Mouse (Mus musculus) intestine, embryonic 15.5 days (tissue): ENCODE measurements around the gene Cxcl5. TPM values are rescaled to one million over a fixed set of nuclear protein-coding genes. Genes with fewer than 3 reads are reported as not detected.

Source experiments
- ATAC-seq: fragments of 200-750 bp; cut with Nextera tagmentation; 2 replicates; pipeline ENCODE4 v1.8.0; 2017; ENCODE audit warnings: moderate TSS enrichment, moderate library complexity
- H3K27ac ChIP-seq: fragments of 300-500 bp; sonication (generic); 2 replicates; pipeline ENCODE4 v1.5.1; 2015; ENCODE audit warnings: mild to moderate bottlenecking, inconsistent platforms
- H3K27me3 ChIP-seq: fragments of 300-500 bp; sonication (generic); replicated peaks from 2 replicates; pipeline ENCODE4 v1.6.1; 2015; ENCODE audit warnings: inconsistent platforms
- H3K36me3 ChIP-seq: fragments of 300-500 bp; sonication (generic); 2 replicates; pipeline ENCODE4 v1.6.1; 2015; ENCODE audit warnings: inconsistent platforms
- H3K4me1 ChIP-seq: fragments of 300-500 bp; sonication (generic); replicated peaks from 2 replicates; pipeline ENCODE4 v1.6.1; 2015; ENCODE audit warnings: inconsistent platforms
- H3K4me2 ChIP-seq: fragments of 300-500 bp; sonication (generic); replicated peaks from 2 replicates; pipeline ENCODE4 v1.6.1; 2015; ENCODE audit warnings: mild to moderate bottlenecking, inconsistent platforms
- H3K4me3 ChIP-seq: fragments of 300-500 bp; sonication (generic); replicated peaks from 2 replicates; pipeline ENCODE4 v1.5.1; 2015; ENCODE audit warnings: inconsistent platforms
- H3K9ac ChIP-seq: fragments of 300-500 bp; sonication (generic); 2 replicates; pipeline ENCODE4 v1.6.1; 2015; ENCODE audit warnings: inconsistent platforms
- H3K9me3 ChIP-seq: fragments of 300-500 bp; sonication (generic); 2 replicates; pipeline ENCODE4 v1.6.1; 2016; ENCODE audit warnings: inconsistent platforms
- WGBS: fragments of 180-500 bp; shearing (Covaris S2); methylation state at CpG from one replicate; pipeline ENCODE4 v1.1.7; 2015; 5-methylcytosine and 5-hydroxymethylcytosine counted together
- polyA plus RNA-seq: library from polyadenylated mRNA; unstranded; fragments of >200 nt; fragmentation: Nextera tagmentation; extraction: Ambion mirVana; gene quantifications from 2 replicates; pipeline ENCODE4 v1.2.1, GENCODE M21; 2015

The Cxcl5 gene
- polyA plus RNA-seq, result 0.24 and 0.38 TPM in 2 replicates

DNA sequence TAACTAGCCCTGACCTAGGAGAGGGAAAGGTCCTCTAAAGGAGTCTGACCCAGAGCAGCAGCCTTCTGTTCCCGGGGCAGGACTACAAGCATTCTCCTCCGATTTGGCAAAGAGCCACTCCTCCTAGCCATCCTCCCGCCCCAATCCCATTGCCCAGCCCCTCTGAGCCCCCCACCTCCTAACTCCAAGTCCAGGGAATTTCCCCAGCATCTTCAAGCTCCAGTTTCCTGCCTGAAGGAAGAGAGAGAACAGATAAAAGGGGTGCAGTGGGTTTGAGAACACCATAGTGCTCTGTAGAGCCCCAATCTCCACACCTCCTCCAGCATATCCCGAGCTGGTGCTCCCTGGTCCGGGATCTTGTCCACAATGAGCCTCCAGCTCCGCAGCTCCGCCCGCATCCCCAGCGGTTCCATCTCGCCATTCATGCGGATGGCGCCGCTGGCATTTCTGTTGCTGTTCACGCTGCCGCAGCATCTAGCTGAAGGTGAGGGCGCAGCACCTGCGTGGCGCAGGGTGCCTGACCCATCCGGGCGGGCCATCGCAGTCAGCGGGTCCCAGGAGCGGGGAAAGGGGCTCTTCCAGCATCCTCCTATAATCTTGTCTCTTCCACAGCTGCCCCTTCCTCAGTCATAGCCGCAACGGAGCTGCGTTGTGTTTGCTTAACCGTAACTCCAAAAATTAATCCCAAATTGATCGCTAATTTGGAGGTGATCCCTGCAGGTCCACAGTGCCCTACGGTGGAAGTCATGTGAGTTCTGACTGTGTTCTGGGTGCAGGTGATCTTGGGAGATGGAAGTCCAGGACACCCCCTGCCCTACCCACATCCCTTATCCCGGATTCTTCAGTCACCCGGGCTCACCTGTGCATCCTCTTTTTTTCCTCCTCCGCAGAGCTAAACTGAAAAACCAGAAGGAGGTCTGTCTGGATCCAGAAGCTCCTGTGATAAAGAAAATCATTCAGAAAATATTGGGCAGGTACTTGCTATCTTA is at the start of gene Cxcl5:
Cxcl5 (plus strand) TSS at position 284 of the 989 bp plus-strand sequence.
- Histone ChIP-seq H3K4me2 (peak within 1 kb of the TSS; percentile 88), H3K4me3 (peak within 1 kb of the TSS; percentile 36), H3K9me3 (no peaks in the 10 kb centered on the region), H3K27ac (no peak within 1 kb of the TSS), H3K27me3 (peaks cover 10% of the 10 kb centered on the region), H3K9ac (peak within 1 kb of the TSS; percentile 31; the same call in 1 of the 2 replicates), H3K4me1 (peaks cover 18% of the 10 kb centered on the region), H3K36me3 (no peaks in the 10 kb centered on the region)
- ATAC-seq, result peak; percentile 51
- 3% methylated on average over 32 of the region's 32 CpGs for WGBS

GRCm38 (mm10) chr5:90711409-90711808 is 47.8 kb upstream of the Cxcl5 start:
- H3K27me3 ChIP-seq, result no peaks in the 10 kb centered on the region
- no peak for ATAC-seq
- no peaks in the 10 kb centered on the region for H3K36me3 ChIP-seq
- H3K4me2 ChIP-seq, result no peak overlapping the region
- H3K27ac ChIP-seq, result no peak overlapping the region
- no peak overlapping the region for H3K9ac ChIP-seq
- WGBS, result 70% methylated on average over 2 of the region's 2 CpGs
- H3K4me3 ChIP-seq, result no peak overlapping the region
- no peaks in the 10 kb centered on the region for H3K9me3 ChIP-seq
- H3K4me1 ChIP-seq, result no peaks in the 10 kb centered on the region

DNA sequence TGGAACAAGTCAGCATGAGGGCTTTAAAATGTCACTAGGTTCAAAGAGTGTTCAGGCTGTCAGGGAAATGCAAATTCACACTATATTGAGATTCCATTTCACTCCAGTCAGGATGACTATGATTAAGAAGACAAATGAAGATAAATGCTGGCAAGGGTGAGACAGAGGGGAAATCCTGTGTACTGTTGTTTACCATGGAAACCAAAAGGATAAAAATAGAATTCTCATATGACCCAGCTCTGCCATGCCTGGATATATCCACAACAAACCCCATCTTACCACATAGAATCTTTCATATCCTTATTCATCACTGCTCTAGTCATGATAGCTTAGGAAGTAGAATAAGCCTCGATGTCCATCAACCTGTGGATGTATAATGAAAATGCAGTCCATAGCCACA is 41.2 kb upstream of the Cxcl5 start:
- no peak overlapping the region for H3K4me2 ChIP-seq
- WGBS, result 89% methylated on average over 1 of the region's 1 CpGs

DNA sequence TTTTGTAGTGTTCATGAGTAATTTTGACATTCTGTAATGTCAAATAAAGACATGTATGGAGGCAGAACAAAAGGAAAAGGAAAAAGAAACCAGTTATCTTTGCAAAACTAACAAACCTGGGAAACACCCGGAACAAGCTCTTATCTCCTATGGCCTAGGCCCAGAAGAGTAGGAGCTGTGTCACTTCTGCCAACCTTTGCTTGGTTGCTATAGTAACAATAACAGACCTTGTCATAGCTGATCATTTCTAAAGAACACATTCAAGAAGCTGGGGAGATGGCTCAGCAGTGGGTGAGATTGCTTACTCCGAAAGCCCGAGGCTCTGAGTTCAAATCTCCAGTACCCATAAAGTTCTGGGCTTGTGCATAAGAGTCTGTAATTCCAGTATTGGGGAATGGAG is 36.5 kb upstream of the Cxcl5 start:
- Histone ChIP-seq H3K9ac (no peak overlapping the region), H3K27ac (no peak overlapping the region), H3K36me3 (no peaks in the 10 kb centered on the region), H3K4me1 (no peaks in the 10 kb centered on the region), H3K4me3 (no peak overlapping the region), H3K4me2 (no peak overlapping the region), H3K27me3 (no peaks in the 10 kb centered on the region), H3K9me3 (no peaks in the 10 kb centered on the region)
- 89% methylated on average over 3 of the region's 3 CpGs for WGBS
- ATAC-seq, result no peak

More for the DNA sequence above, 41.2 kb upstream of the Cxcl5 start:
- no peak for ATAC-seq
- no peaks in the 10 kb centered on the region for H3K36me3 ChIP-seq
- H3K9me3 ChIP-seq, result no peaks in the 10 kb centered on the region
- no peak overlapping the region for H3K4me3 ChIP-seq
- no peaks in the 10 kb centered on the region for H3K27me3 ChIP-seq
- no peak overlapping the region for H3K9ac ChIP-seq
- H3K4me1 ChIP-seq, result no peaks in the 10 kb centered on the region
- H3K27ac ChIP-seq, result no peak overlapping the region

DNA sequence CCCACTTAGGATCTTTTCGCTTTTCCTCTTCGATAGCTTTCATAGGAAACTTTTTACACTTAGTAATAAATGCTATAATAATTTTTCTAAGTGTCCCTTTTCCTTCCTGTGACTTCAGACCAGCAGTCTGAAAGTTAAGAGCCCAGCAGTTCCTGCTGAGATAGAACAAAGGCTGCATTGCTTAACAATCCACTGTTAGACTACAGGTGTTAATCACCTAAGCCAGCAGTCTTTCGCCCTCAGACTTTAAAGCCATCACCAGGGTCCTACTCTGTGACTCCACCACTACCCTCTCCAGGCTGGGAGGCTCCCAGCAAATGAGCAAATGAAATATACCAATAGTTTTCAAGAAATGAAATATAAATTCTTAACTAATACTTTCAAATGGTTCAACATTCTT is 30.9 kb upstream of the Cxcl5 start:
- ATAC-seq, result no peak
- 32% methylated on average over 3 of the region's 3 CpGs for WGBS

GRCm38 (mm10) chr5:90731480-90731879 is 27.7 kb upstream of the Cxcl5 start:
- Histone ChIP-seq H3K4me1 (no peaks in the 10 kb centered on the region), H3K9ac (no peak overlapping the region), H3K4me3 (no peak overlapping the region), H3K36me3 (no peaks in the 10 kb centered on the region), H3K27me3 (no peaks in the 10 kb centered on the region), H3K4me2 (no peak overlapping the region), H3K9me3 (no peaks in the 10 kb centered on the region), H3K27ac (no peak overlapping the region)
- 65% methylated on average over 4 of the region's 4 CpGs for WGBS
- no peak for ATAC-seq

More for the DNA sequence above, 30.9 kb upstream of the Cxcl5 start:
- H3K4me1 ChIP-seq, result no peaks in the 10 kb centered on the region
- no peak overlapping the region for H3K27ac ChIP-seq
- no peaks in the 10 kb centered on the region for H3K36me3 ChIP-seq
- H3K9ac ChIP-seq, result no peak overlapping the region
- H3K27me3 ChIP-seq, result no peaks in the 10 kb centered on the region
- H3K4me3 ChIP-seq, result no peak overlapping the region
- H3K4me2 ChIP-seq, result no peak overlapping the region
- no peaks in the 10 kb centered on the region for H3K9me3 ChIP-seq

DNA sequence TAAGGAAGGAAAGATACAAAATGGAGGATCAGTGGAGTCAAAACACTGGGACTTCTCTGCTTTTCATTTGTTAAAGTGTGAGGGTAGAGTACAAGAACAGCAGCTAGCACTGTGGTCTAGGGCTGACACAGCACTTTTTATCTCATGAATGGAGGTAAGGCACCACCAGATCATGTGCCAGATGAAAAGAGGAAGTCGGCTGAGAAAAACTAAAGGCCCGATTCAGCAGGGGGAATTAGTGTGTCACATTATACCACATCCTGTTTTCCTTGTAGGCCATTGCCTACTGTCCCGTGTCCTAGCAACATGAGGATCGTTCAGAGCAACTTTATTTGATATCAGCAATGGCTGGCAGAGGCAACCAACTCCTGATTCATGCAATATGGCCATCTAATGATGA is 17.1 kb upstream of the Cxcl5 start:
- H3K36me3 ChIP-seq, result no peaks in the 10 kb centered on the region
- H3K27ac ChIP-seq, result no peak overlapping the region
- H3K9ac ChIP-seq, result no peak overlapping the region
- H3K4me3 ChIP-seq, result no peak overlapping the region
- no peak overlapping the region for H3K4me2 ChIP-seq
- no peak for ATAC-seq
- no peaks in the 10 kb centered on the region for H3K9me3 ChIP-seq
- no peaks in the 10 kb centered on the region for H3K4me1 ChIP-seq
- WGBS, result 74% methylated on average over 4 of the region's 4 CpGs
- H3K27me3 ChIP-seq, result no peaks in the 10 kb centered on the region

- no peak overlapping the region for H3K27ac ChIP-seq
- 96% methylated on average over 1 of the region's 1 CpGs for WGBS
- H3K4me2 ChIP-seq, result no peak overlapping the region
- no peak for ATAC-seq
- no peaks in the 10 kb centered on the region for H3K27me3 ChIP-seq
- H3K4me1 ChIP-seq, result peaks cover 8% of the 10 kb centered on the region
- no peak overlapping the region for H3K9ac ChIP-seq
- H3K9me3 ChIP-seq, result no peaks in the 10 kb centered on the region
- no peak overlapping the region for H3K4me3 ChIP-seq
- no peaks in the 10 kb centered on the region for H3K36me3 ChIP-seq
Measured at GRCm38 (mm10) chr5:90753934-90754333, 5.2 kb upstream of the Cxcl5 start.

DNA sequence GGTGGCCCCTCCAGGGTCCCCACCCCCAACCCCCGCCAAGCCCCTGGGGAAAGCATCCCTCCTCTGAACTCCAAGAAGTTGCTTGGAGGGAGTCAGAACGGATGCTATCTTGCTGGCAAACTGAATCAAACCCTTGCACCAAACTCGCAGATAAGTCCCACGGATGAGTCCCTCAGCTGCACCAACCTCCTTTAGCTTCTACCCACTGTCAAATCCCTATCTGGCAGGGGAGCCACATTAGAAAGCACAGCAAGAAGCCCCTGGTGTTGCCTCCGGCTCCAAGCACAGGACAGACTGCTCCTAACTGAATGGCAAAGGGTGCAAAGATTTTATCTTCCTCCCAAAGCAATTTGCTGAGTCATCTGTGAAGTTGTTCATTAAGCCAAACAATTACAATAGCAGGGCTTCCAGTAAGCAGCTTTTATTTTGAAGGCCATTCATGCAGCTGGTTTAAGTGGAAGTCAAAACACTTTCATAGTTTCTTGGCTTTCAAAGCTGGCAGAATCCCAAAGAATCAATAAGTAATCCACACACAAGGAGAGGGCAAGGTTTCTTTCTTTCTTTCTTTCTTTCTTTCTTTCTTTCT is 1.0 kb upstream of the Cxcl5 start:
- no peak for ATAC-seq
- 36% methylated on average over 5 of the region's 5 CpGs for WGBS

DNA sequence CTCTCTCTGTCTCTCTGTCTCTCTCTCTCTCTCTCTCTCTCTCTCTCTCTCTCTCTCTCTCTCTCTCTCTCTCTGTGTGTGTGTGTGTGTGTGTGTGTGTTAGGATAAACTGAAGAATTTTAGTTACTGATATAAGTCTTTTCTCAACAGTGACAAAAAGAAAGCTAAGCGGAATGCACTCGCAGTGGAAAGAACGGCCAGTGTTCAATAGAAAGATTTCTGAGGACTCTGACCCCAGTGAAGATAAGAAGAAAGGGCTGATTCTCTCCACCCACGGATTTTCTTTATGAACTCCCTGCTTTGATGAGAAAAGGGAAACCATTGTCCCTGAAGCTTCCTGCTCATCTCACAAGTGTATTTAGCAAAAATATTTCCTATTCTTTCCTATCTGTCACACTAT is 1.1 kb downstream of the Cxcl5 start:
- H3K27ac ChIP-seq, result no peak overlapping the region
- H3K9me3 ChIP-seq, result no peaks in the 10 kb centered on the region
- H3K4me1 ChIP-seq, result peaks cover 18% of the 10 kb centered on the region
- 46% methylated on average over 4 of the region's 4 CpGs for WGBS
- peaks cover 10% of the 10 kb centered on the region for H3K27me3 ChIP-seq
- H3K9ac ChIP-seq, result no peak overlapping the region
- no peaks in the 10 kb centered on the region for H3K36me3 ChIP-seq
- ATAC-seq, result 0 out of 2 replicates have a peak, but pooled peaks have one; percentile 46
- no peak overlapping the region for H3K4me3 ChIP-seq
- H3K4me2 ChIP-seq, result no peak overlapping the region

More for the DNA sequence above, 1.0 kb upstream of the Cxcl5 start:
- H3K4me3 ChIP-seq, result no peak overlapping the region
- peaks cover 10% of the 10 kb centered on the region for H3K27me3 ChIP-seq
- H3K36me3 ChIP-seq, result no peaks in the 10 kb centered on the region
- H3K4me1 ChIP-seq, result peaks cover 18% of the 10 kb centered on the region
- no peak overlapping the region for H3K27ac ChIP-seq
- no peak overlapping the region for H3K4me2 ChIP-seq
- no peak overlapping the region for H3K9ac ChIP-seq
- H3K9me3 ChIP-seq, result no peaks in the 10 kb centered on the region

DNA sequence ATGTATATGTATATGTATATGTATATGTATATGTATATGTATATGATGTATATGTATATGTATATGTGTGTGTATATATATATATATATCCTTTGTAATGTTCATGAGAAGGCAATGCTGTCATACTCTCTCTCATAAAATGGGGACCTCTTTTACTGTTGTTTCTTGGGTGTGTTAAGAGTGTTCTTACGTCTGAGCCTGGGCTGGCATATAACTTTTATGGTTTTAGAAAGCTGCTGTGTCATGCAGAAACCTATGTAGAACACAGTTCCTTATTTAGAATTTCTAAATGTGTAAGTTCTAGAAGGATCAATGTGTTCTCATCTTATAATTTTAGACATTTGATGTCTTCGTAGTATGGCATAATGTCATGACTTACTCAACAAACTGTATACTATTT is 1.7 kb downstream of the Cxcl5 start:
- Histone ChIP-seq H3K4me1 (peaks cover 18% of the 10 kb centered on the region), H3K27me3 (peaks cover 10% of the 10 kb centered on the region), H3K36me3 (no peaks in the 10 kb centered on the region), H3K9ac (no peak overlapping the region), H3K4me2 (no peak overlapping the region), H3K4me3 (no peak overlapping the region), H3K9me3 (no peaks in the 10 kb centered on the region), H3K27ac (no peak overlapping the region)
- ATAC-seq, result no peak
- WGBS, result 80% methylated on average over 2 of the region's 2 CpGs

GRCm38 (mm10) chr5:90761834-90762233 is 2.7 kb downstream of the Cxcl5 start:
- no peak overlapping the region for H3K4me2 ChIP-seq
- no peaks in the 10 kb centered on the region for H3K36me3 ChIP-seq
- H3K4me1 ChIP-seq, result peaks cover 18% of the 10 kb centered on the region
- peaks cover 10% of the 10 kb centered on the region for H3K27me3 ChIP-seq
- no peaks in the 10 kb centered on the region for H3K9me3 ChIP-seq
- no peak for ATAC-seq
- no peak overlapping the region for H3K9ac ChIP-seq
- H3K27ac ChIP-seq, result no peak overlapping the region
- WGBS, result 92% methylated on average over 3 of the region's 3 CpGs
- H3K4me3 ChIP-seq, result no peak overlapping the region
